Mouse (Mus musculus): ENCODE data around the gene Plekhg6. TPM values are rescaled to one million over a fixed set of nuclear protein-coding genes. Genes with fewer than 3 reads are reported as not detected.

Plekhg6 gene
- polyA plus RNA-seq, 1 experiment from 2014 or later: 3.4 TPM

GRCm38 (mm10) chr6:125356264-125356663 lies 24.3 kb downstream of the Plekhg6 start:
- ATAC-seq (replicated peaks; ENCODE audit: low FRiP score, low read depth): no peak

GRCm38 (mm10) chr6:125355197-125355741 lies 25.3 kb downstream of the Plekhg6 start:
- WGBS: 10% methylated on average over 10 of the region's 10 CpGs
- no peak for ATAC-seq (replicated peaks; ENCODE audit: low FRiP score, low read depth)

More at GRCm38 (mm10) chr6:125356264-125356663, 24.3 kb downstream of the Plekhg6 start:
- no peak for TF ChIP-seq CTCF (IDR thresholded peaks at IDR 0.05; ENCODE audit: low read depth)
- DNase-seq (ENCODE audit: low spot score): peak; percentile 67
- Histone ChIP-seq H3K4me1 (replicated peaks; ENCODE audit: insufficient read depth, low read length) (peaks cover 38% of the 10 kb centered on the region), H3K4me2 (ENCODE audit: low read length) (peak overlapping the region; percentile 10; the same call in 1 of the 2 replicates), H3K27ac (0 out of 2 replicates have a peak overlapping the region, but pooled peaks have one; percentile 19), H3K4me3 (replicated peaks; ENCODE audit: low read depth, low read length) (no peak overlapping the region), H3K9me3 (replicated peaks; ENCODE audit: low read length) (no peaks in the 10 kb centered on the region), H3K36me3 (ENCODE audit: insufficient read depth, low read length) (peaks cover 25% of the 10 kb centered on the region), H3K9ac (ENCODE audit: low read depth, low read length) (no peak overlapping the region), H3K27me3 (ENCODE audit: insufficient read depth, low read length) (no peaks in the 10 kb centered on the region)
- WGBS: 22% methylated on average over 8 of the region's 8 CpGs

DNA sequence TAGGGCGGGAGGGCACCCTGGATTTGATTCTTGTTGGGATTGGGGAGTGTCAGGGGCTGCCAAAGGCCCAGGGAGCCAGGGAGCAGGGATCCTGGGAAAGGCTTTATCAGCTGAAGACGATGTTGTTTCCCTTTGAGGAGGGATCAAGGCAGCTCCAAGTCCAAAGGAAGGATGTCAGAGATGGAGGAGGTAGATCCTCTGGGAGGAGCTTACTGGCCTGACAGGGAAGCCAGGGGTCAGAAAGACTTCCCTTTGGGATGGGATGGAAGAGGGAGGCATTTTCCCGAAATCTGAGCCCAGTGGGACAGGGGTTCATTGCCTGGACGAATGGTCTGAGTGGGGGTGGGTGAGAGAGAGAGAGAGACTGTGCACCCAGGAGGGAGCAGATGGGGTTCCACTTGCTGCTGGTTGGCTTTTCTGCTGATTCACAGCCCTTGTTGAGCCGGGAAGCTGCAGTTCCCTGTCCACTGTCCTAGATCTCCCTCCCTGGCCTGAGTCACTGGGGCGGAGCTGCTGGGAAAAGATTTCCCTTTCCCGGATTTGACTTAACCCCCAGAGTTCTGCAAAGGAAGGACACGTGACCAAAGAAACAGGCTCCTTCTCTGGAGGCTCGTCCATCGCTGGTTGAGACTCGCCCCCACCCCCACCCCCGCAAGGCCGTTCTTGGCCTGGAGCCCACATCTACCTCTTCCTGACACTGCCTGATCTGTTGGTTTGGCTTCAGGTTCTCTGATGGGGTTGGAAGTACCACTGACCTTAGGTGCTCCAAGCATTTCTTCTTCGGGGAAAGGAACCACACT lies 26.0 kb downstream of the Plekhg6 start:
- WGBS: 7% methylated on average over 14 of the region's 14 CpGs
- peak; percentile 90 for DNase-seq (ENCODE audit: low spot score)
- no peaks in the 10 kb centered on the region for H3K27me3 ChIP-seq (ENCODE audit: insufficient read depth, low read length)
- peaks cover 21% of the 10 kb centered on the region for H3K36me3 ChIP-seq (ENCODE audit: insufficient read depth, low read length)
- H3K27ac ChIP-seq: peak overlapping the region; percentile 73
- no peak overlapping the region for H3K4me3 ChIP-seq (replicated peaks; ENCODE audit: low read depth, low read length)
- no peaks in the 10 kb centered on the region for H3K9me3 ChIP-seq (replicated peaks; ENCODE audit: low read length)
- H3K4me1 ChIP-seq (replicated peaks; ENCODE audit: insufficient read depth, low read length): peaks cover 43% of the 10 kb centered on the region
- peak overlapping the region; percentile 49 for H3K4me2 ChIP-seq (ENCODE audit: low read length)
- ATAC-seq (replicated peaks; ENCODE audit: low FRiP score, low read depth): peak; percentile 60
- H3K9ac ChIP-seq (ENCODE audit: low read depth, low read length): 0 out of 2 replicates have a peak overlapping the region, but pooled peaks have one; percentile 23
- TF ChIP-seq CTCF (IDR thresholded peaks at IDR 0.05; ENCODE audit: low read depth): no peak

More at GRCm38 (mm10) chr6:125355197-125355741, 25.3 kb downstream of the Plekhg6 start:
- no peak for TF ChIP-seq CTCF (IDR thresholded peaks at IDR 0.05; ENCODE audit: low read depth)
- H3K9me3 ChIP-seq (replicated peaks; ENCODE audit: low read length): no peaks in the 10 kb centered on the region
- no peak overlapping the region for H3K9ac ChIP-seq (ENCODE audit: low read depth, low read length)
- peak overlapping the region; percentile 73 for H3K27ac ChIP-seq
- peak overlapping the region; percentile 49 for H3K4me2 ChIP-seq (ENCODE audit: low read length)
- peaks cover 43% of the 10 kb centered on the region for H3K4me1 ChIP-seq (replicated peaks; ENCODE audit: insufficient read depth, low read length)
- peaks cover 21% of the 10 kb centered on the region for H3K36me3 ChIP-seq (ENCODE audit: insufficient read depth, low read length)
- no peak overlapping the region for H3K4me3 ChIP-seq (replicated peaks; ENCODE audit: low read depth, low read length)
- DNase-seq (ENCODE audit: low spot score): peak; percentile 51
- H3K27me3 ChIP-seq (ENCODE audit: insufficient read depth, low read length): no peaks in the 10 kb centered on the region

- H3K9me3 ChIP-seq (replicated peaks; ENCODE audit: low read length): no peaks in the 10 kb centered on the region
- H3K9ac ChIP-seq (ENCODE audit: low read depth, low read length): 0 out of 2 replicates have a peak overlapping the region, but pooled peaks have one; percentile 23
- no peaks in the 10 kb centered on the region for H3K27me3 ChIP-seq (ENCODE audit: insufficient read depth, low read length)
- ATAC-seq (replicated peaks; ENCODE audit: low FRiP score, low read depth) (no peak), DNase-seq (ENCODE audit: low spot score) (no peak)
- H3K4me1 ChIP-seq (replicated peaks; ENCODE audit: insufficient read depth, low read length): peaks cover 47% of the 10 kb centered on the region
- H3K27ac ChIP-seq: peak overlapping the region; percentile 73
- H3K4me2 ChIP-seq (ENCODE audit: low read length): peak overlapping the region; percentile 49
- 50% methylated on average over 4 of the region's 4 CpGs for WGBS
- peaks cover 13% of the 10 kb centered on the region for H3K36me3 ChIP-seq (ENCODE audit: insufficient read depth, low read length)
- no peak for TF ChIP-seq CTCF (IDR thresholded peaks at IDR 0.05; ENCODE audit: low read depth)
- H3K4me3 ChIP-seq (replicated peaks; ENCODE audit: low read depth, low read length): no peak overlapping the region
Measured at GRCm38 (mm10) chr6:125353655-125354054, 26.9 kb downstream of the Plekhg6 start.

- Histone ChIP-seq H3K4me3 (replicated peaks; ENCODE audit: low read depth, low read length) (no peak overlapping the region), H3K27ac (no peak overlapping the region), H3K9me3 (replicated peaks; ENCODE audit: low read length) (no peaks in the 10 kb centered on the region), H3K4me1 (replicated peaks; ENCODE audit: insufficient read depth, low read length) (peaks cover 48% of the 10 kb centered on the region), H3K4me2 (ENCODE audit: low read length) (peak overlapping the region; percentile 4; the same call in 1 of the 2 replicates), H3K27me3 (ENCODE audit: insufficient read depth, low read length) (no peaks in the 10 kb centered on the region), H3K36me3 (ENCODE audit: insufficient read depth, low read length) (peaks cover 9% of the 10 kb centered on the region), H3K9ac (ENCODE audit: low read depth, low read length) (no peak overlapping the region)
- no peak for TF ChIP-seq CTCF (IDR thresholded peaks at IDR 0.05; ENCODE audit: low read depth)
- ATAC-seq (replicated peaks; ENCODE audit: low FRiP score, low read depth) (no peak), DNase-seq (ENCODE audit: low spot score) (no peak)
- 65% methylated on average over 11 of the region's 11 CpGs for WGBS
Measured at GRCm38 (mm10) chr6:125353221-125353620, 27.4 kb downstream of the Plekhg6 start.

GRCm38 (mm10) chr6:125352811-125353210 lies 27.8 kb downstream of the Plekhg6 start:
- no peak for TF ChIP-seq CTCF (IDR thresholded peaks at IDR 0.05; ENCODE audit: low read depth)
- no peaks in the 10 kb centered on the region for H3K9me3 ChIP-seq (replicated peaks; ENCODE audit: low read length)
- no peak overlapping the region for H3K4me3 ChIP-seq (replicated peaks; ENCODE audit: low read depth, low read length)
- DNase-seq (ENCODE audit: low spot score) (no peak), ATAC-seq (replicated peaks; ENCODE audit: low FRiP score, low read depth) (no peak)
- peak overlapping the region; percentile 4; the same call in 1 of the 2 replicates for H3K4me2 ChIP-seq (ENCODE audit: low read length)
- H3K27me3 ChIP-seq (ENCODE audit: insufficient read depth, low read length): no peaks in the 10 kb centered on the region
- H3K4me1 ChIP-seq (replicated peaks; ENCODE audit: insufficient read depth, low read length): peaks cover 48% of the 10 kb centered on the region
- no peak overlapping the region for H3K27ac ChIP-seq
- 48% methylated on average over 4 of the region's 4 CpGs for WGBS
- H3K9ac ChIP-seq (ENCODE audit: low read depth, low read length): no peak overlapping the region
- H3K36me3 ChIP-seq (ENCODE audit: insufficient read depth, low read length): peaks cover 5% of the 10 kb centered on the region
